Mouse (Mus musculus): Measurements from ENCODE around the gene Grm5. TPM values are rescaled to one million over a fixed set of nuclear protein-coding genes. Genes with fewer than 3 reads are reported as not detected.

Gene Grm5
- polyA plus RNA-seq, 1 experiment: not detected

GRCm38 (mm10) chr7:88161586-88161985 is 577.6 kb downstream of the Grm5 start:
- Histone ChIP-seq H3K4me3 (ENCODE audit: control insufficient read depth, insufficient read depth, low read length) (no peak overlapping the region), H3K27me3 (ENCODE audit: control insufficient read depth, insufficient read depth, low read length) (no peaks in the 10 kb centered on the region), H3K27ac (ENCODE audit: control insufficient read depth, insufficient read depth, low read length) (no peak overlapping the region), H3K36me3 (ENCODE audit: control insufficient read depth, insufficient read depth, low read length) (no peaks in the 10 kb centered on the region), H3K4me1 (replicated peaks; ENCODE audit: control insufficient read depth, insufficient read depth, low read length) (no peaks in the 10 kb centered on the region)
- 94% methylated on average over 2 of the region's 2 CpGs for WGBS
- TF ChIP-seq POLR2A (IDR thresholded peaks at IDR 0.05; ENCODE audit: control insufficient read depth, extremely low read depth, insufficient read depth, low read length, poor library complexity) (no peak), CTCF (IDR thresholded peaks at IDR 0.05; ENCODE audit: borderline replicate concordance, control insufficient read depth, extremely low read depth, insufficient read depth, low read length, poor library complexity) (no peak)
- DNase-seq: no peak

Other genes starting within 250 kb of the Grm5 start
- 0.04 TPM in 1 of 2 replicates, not detected in the other for gene Tyr, start 90.7 kb upstream of the Grm5 start, polyA plus RNA-seq (2012; rRNA removed)

Data from thymus, adult 2 months (tissue).